Mouse (Mus musculus) hindbrain, embryonic 14.5 days (tissue): ENCODE measurements at regions not wholly inside any gene's neighbourhood (a gene's known extent, or its start where the extent isn't known, plus 50 kb on each side); places are given as distances from the start of the nearest gene placed in this dataset.

Experiments used
- ATAC-seq: fragments of 200-750 bp; cut with Nextera tagmentation; 2 replicates; pipeline ENCODE4 v1.8.0; 2017; ENCODE audit warnings: moderate number of reproducible peaks, mild to moderate bottlenecking, moderate TSS enrichment, moderate library complexity; ENCODE audit not compliant: low FRiP score
- DNase-seq: peaks from one replicate; pipeline ENCODE4 v3.0.0-alpha.2; 2015; ENCODE audit warnings: low spot score
- H3K27ac ChIP-seq: fragments of 300-500 bp; sonication (generic); 2 replicates; pipeline ENCODE4 v1.5.1; 2014; ENCODE audit warnings: mild to moderate bottlenecking, moderate library complexity
- H3K27me3 ChIP-seq: fragments of 300-500 bp; sonication (generic); 2 replicates; pipeline ENCODE4 v1.6.1; 2014; ENCODE audit warnings: mild to moderate bottlenecking, low read length, mixed read lengths; ENCODE audit not compliant: control insufficient read depth, insufficient read depth
- H3K36me3 ChIP-seq: fragments of 300-500 bp; sonication (generic); replicated peaks from 2 replicates; pipeline ENCODE4 v1.6.1; 2014; ENCODE audit not compliant: control insufficient read depth, insufficient read depth
- H3K4me1 ChIP-seq: fragments of 300-500 bp; sonication (generic); replicated peaks from 2 replicates; pipeline ENCODE4 v1.6.1; 2014; ENCODE audit warnings: antibody characterized with exemption, low read length, mixed read lengths; ENCODE audit not compliant: control insufficient read depth, insufficient read depth
- H3K4me2 ChIP-seq: fragments of 300-500 bp; sonication (generic); replicated peaks from 2 replicates; pipeline ENCODE4 v1.6.1; 2014; ENCODE audit warnings: mild to moderate bottlenecking, moderate library complexity
- H3K4me3 ChIP-seq: fragments of 300-500 bp; sonication (generic); replicated peaks from 2 replicates; pipeline ENCODE4 v1.5.1; 2014; ENCODE audit warnings: mild to moderate bottlenecking, low read length
- H3K9ac ChIP-seq: fragments of 300-500 bp; sonication (generic); 2 replicates; pipeline ENCODE4 v1.6.1; 2014
- H3K9me3 ChIP-seq: fragments of 300-500 bp; sonication (generic); 2 replicates; pipeline ENCODE4 v1.6.1; 2016; ENCODE audit warnings: low read length; ENCODE audit not compliant: control insufficient read depth
- WGBS: fragments of 180-500 bp; shearing (Covaris S2); extraction: QIAGEN DNeasy Blood & Tissue Kit; methylation state at CpG from one replicate; pipeline ENCODE4 v1.1.7; 2014; 5-methylcytosine and 5-hydroxymethylcytosine counted together

- Histone ChIP-seq H3K36me3 (no peaks in the 10 kb centered on the region), H3K9me3 (no peaks in the 10 kb centered on the region), H3K27ac (no peak overlapping the region), H3K9ac (no peak overlapping the region), H3K4me2 (no peak overlapping the region), H3K4me3 (no peak overlapping the region), H3K4me1 (no peaks in the 10 kb centered on the region), H3K27me3 (no peaks in the 10 kb centered on the region)
- 84% methylated on average over 4 of the region's 4 CpGs for WGBS
- DNase-seq = no peak
- no peak for ATAC-seq
Observed at GRCm38 (mm10) chr4:87501791-87502190, 271.5 kb upstream of the Slc24a2 start.

DNA sequence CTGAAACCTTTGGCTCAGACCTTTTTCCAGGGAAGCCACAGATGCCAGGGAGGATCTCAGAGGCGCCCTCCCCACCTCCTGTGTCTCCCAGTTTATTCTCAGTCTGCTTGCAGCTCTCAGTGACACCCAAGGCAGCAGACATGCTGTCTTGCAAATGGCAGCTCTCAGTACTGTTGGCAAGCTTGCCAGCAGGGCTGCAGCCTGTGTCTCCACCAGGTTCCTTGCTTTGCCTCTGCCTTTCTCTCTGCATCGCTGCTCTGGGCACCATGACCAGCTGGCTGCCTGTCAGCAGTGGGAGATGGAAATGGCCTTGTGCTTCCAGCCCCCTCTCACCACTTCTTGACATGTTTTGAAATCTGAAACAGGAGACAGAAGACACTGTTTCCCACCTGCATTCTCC lies 270.2 kb upstream of the Slc24a2 start:
- Histone ChIP-seq H3K27ac (no peak overlapping the region), H3K4me3 (no peak overlapping the region), H3K9ac (no peak overlapping the region), H3K36me3 (no peaks in the 10 kb centered on the region), H3K4me1 (no peaks in the 10 kb centered on the region), H3K9me3 (no peaks in the 10 kb centered on the region), H3K27me3 (no peaks in the 10 kb centered on the region), H3K4me2 (no peak overlapping the region)
- DNase-seq (no peak), ATAC-seq (no peak; the same call in 1 of the 2 replicates)
- WGBS = 55% methylated on average over 2 of the region's 2 CpGs

DNA sequence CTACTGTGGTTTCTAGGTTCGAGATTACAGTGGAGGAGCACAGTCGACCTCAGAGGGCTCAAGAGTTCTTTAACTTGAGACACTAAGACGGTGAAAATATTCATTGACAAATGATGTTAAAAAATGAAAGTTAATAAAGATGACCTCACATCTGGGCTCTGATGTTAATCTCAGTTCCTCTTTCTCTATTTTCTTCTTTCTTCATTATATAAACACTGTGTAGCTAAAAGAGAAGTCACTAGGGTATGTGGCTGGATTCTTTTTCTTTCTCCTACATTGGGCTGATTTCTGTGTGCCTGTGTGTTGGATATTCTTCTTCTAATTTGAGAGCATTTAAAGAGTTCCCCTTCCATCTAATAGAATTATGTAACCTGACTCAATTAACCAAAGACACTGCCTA lies 257.5 kb upstream of the Slc24a2 start:
- no peaks in the 10 kb centered on the region for H3K9me3 ChIP-seq
- H3K9ac ChIP-seq = no peak overlapping the region
- H3K4me1 ChIP-seq = no peaks in the 10 kb centered on the region
- no peak overlapping the region for H3K27ac ChIP-seq
- no peak overlapping the region for H3K4me2 ChIP-seq
- no peaks in the 10 kb centered on the region for H3K27me3 ChIP-seq
- ATAC-seq (no peak), DNase-seq (no peak)
- 89% methylated on average over 3 of the region's 3 CpGs for WGBS
- no peak overlapping the region for H3K4me3 ChIP-seq
- no peaks in the 10 kb centered on the region for H3K36me3 ChIP-seq

DNA sequence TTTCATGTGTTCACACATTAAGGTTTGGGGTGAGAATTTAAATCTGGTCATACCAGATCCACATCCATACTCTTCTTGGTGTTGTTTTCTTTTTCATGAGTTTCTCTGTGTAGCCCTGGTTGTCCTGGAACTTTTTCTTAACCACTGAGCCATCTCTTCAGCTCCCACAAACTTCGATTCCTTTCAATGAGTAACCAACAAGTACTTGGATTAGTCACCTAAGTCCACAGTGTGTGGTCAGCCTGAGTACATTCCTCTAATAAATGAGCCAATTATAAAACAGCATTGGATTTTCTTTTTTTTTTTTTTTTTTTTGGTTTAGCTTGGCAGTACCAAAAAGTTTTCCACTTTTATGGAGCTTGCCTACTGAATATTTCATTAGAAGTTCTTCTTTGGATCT lies 245.3 kb upstream of the Slc24a2 start:
- WGBS = 83% methylated on average over 1 of the region's 1 CpGs
- DNase-seq (no peak), ATAC-seq (no peak)

DNA sequence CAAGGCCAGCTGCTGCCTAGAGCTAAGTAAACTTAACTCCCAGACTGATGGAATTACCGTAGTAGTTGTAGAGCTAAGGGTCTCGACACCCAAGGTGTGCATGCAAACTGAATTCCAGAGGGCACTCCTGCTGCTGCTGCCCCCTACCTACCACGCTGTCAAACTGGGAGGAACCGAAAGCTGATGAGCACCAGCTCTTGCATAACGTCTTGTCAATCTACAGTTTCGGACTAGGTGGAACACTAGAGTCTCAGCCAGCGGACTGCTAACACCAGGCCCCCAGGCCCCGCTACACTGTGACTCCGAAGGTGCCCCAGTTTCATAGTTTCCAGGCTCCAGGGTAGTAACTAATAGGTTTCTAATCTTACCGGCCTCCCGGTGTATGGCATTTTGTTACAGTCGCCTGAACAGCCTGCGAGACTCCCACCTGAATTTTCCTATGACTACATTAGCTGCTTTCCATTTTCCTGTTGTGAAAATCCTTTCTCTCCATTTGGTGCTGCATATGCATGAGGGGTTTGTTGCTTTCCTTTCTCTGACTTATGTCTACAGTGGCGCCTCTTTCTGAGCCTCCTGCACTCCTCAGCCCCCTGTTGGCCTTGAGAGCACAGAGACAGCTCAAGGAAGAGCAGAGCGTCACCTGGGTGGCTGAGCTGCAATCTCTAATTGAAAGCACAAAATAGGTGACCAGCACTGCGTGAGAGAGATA lies 243.2 kb upstream of the Slc24a2 start:
- H3K36me3 ChIP-seq = no peaks in the 10 kb centered on the region
- no peaks in the 10 kb centered on the region for H3K9me3 ChIP-seq
- H3K4me2 ChIP-seq = no peak overlapping the region
- H3K27ac ChIP-seq = no peak overlapping the region
- H3K4me3 ChIP-seq = no peak overlapping the region
- no peaks in the 10 kb centered on the region for H3K27me3 ChIP-seq
- H3K9ac ChIP-seq = no peak overlapping the region
- DNase-seq (no peak), ATAC-seq (no peak)
- WGBS = 86% methylated on average over 16 of the region's 16 CpGs
- peaks cover 14% of the 10 kb centered on the region; the same call in 1 of the 2 replicates for H3K4me1 ChIP-seq

More for the DNA sequence above, 245.3 kb upstream of the Slc24a2 start:
- no peaks in the 10 kb centered on the region for H3K9me3 ChIP-seq
- H3K27me3 ChIP-seq = no peaks in the 10 kb centered on the region
- no peak overlapping the region for H3K4me3 ChIP-seq
- no peaks in the 10 kb centered on the region for H3K36me3 ChIP-seq
- peaks cover 14% of the 10 kb centered on the region; the same call in 1 of the 2 replicates for H3K4me1 ChIP-seq
- H3K4me2 ChIP-seq = no peak overlapping the region
- H3K27ac ChIP-seq = no peak overlapping the region
- H3K9ac ChIP-seq = no peak overlapping the region

DNA sequence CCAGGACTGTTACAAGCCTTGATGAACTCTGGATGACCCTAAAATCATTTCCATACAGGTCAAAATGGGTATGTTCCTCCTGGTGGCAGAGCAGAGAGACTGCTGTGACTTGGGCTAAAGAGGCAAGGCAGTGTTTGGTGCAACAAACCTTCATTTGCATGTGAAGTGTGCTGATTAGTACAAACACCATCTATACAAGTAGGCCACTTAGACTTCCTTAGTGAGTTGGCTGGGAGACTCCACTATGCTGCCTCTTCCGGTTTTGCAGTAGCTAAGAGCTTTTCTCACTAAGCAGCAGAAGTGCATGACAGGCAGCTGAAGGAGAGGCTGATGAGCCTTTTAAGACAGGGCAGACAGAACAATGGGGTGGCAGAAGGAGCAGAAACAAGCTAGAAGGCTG lies 242.5 kb upstream of the Slc24a2 start:
- H3K36me3 ChIP-seq = no peaks in the 10 kb centered on the region
- no peak overlapping the region for H3K4me2 ChIP-seq
- H3K27ac ChIP-seq = no peak overlapping the region
- peaks cover 14% of the 10 kb centered on the region; the same call in 1 of the 2 replicates for H3K4me1 ChIP-seq
- no peaks in the 10 kb centered on the region for H3K27me3 ChIP-seq
- no peaks in the 10 kb centered on the region for H3K9me3 ChIP-seq
- H3K4me3 ChIP-seq = no peak overlapping the region
- DNase-seq (no peak), ATAC-seq (0 out of 2 replicates have a peak, but pooled peaks have one; percentile 51)
- WGBS = 56% methylated on average over 1 of the region's 1 CpGs
- no peak overlapping the region for H3K9ac ChIP-seq

DNA sequence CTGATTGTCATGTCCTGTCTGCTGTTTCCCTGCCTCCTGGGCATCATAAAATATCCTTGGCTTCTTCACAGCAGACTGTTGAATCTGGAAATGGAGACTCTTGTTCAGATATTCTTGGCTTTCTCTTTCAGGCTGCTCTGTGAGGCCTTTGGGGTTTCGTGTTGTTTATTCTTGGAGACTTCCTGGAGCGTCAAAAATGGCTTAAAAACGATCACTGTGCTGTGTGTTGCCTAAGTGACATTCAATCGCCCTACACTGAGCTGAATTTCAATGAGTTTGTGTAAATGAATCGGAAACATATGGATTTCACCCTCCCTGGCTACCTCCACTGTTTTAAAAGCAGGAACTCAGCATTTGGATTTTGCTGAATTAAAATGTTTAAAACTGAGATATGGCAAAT lies 241.1 kb upstream of the Slc24a2 start:
- Histone ChIP-seq H3K27ac (no peak overlapping the region), H3K36me3 (no peaks in the 10 kb centered on the region), H3K9me3 (no peaks in the 10 kb centered on the region), H3K9ac (no peak overlapping the region), H3K4me3 (no peak overlapping the region), H3K4me1 (peaks cover 14% of the 10 kb centered on the region; the same call in 1 of the 2 replicates), H3K27me3 (no peaks in the 10 kb centered on the region), H3K4me2 (no peak overlapping the region)
- DNase-seq = peak; percentile 32
- WGBS = 32% methylated on average over 5 of the region's 5 CpGs
- no peak; the same call in 1 of the 2 replicates for ATAC-seq

GRCm38 (mm10) chr4:87467600-87467999 lies 237.3 kb upstream of the Slc24a2 start:
- Histone ChIP-seq H3K4me1 (peaks cover 14% of the 10 kb centered on the region; the same call in 1 of the 2 replicates), H3K27me3 (no peaks in the 10 kb centered on the region), H3K4me2 (no peak overlapping the region), H3K4me3 (no peak overlapping the region), H3K27ac (no peak overlapping the region), H3K9me3 (no peaks in the 10 kb centered on the region), H3K9ac (no peak overlapping the region), H3K36me3 (no peaks in the 10 kb centered on the region)
- no peak for DNase-seq
- no peak for ATAC-seq

DNA sequence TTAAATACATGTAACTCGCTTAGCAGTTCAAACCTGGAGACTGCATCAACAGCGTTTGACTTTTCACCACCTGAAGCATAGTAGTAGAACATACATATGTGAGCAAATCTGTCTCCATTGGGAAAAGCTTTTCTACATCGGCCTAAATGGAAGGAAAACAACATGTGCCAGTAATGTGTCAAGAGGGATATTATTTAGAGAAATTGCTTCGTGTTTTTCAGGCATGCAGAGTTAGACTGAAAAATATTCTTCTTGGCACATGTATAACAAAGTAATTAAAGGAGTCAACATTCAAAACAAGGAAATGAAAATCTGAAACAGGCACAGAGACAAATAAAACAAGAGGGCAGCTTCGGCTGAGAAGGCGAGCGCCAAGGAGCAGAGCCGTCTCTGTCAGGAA lies 236.7 kb upstream of the Slc24a2 start:
- H3K4me3 ChIP-seq = no peak overlapping the region
- no peaks in the 10 kb centered on the region for H3K9me3 ChIP-seq
- no peaks in the 10 kb centered on the region for H3K36me3 ChIP-seq
- DNase-seq = no peak
- WGBS = 77% methylated on average over 8 of the region's 8 CpGs
- ATAC-seq = no peak
- H3K4me1 ChIP-seq = peaks cover 14% of the 10 kb centered on the region; the same call in 1 of the 2 replicates
- no peak overlapping the region for H3K9ac ChIP-seq
- H3K27me3 ChIP-seq = no peaks in the 10 kb centered on the region
- H3K4me2 ChIP-seq = no peak overlapping the region
- no peak overlapping the region for H3K27ac ChIP-seq
